Mouse (Mus musculus): ENCODE data around the gene Rab15. TPM values are rescaled to one million over a fixed set of nuclear protein-coding genes. Genes with fewer than 3 reads are reported as not detected.
A peak's percentile ranks its signal among the peaks of the same experiment; 100 is the strongest.

Gene Rab15
- polyA plus RNA-seq, 1 experiment from 2014 or later, result 18.7 TPM

DNA sequence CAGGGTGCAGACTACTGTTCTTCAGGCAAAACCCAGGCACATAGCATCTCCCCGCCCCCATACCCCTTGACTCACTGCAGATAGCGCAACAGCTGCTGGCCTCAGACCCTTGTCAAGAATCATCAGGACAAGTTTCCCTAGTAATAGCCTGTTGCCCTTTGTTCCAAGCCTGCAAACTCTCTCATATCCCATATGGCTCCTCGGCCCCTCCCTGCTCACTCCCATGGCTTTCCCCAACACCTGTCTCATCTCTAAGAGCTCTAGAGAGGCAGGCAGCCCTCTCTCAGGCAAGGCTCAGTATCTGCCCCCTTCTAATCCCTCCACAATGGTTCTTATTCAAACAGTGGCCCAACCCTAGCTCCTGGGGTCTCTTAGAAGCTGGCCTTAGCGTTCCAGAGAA is 2.1 kb downstream of the Rab15 start:
- peak; percentile 43 for ATAC-seq
- Histone ChIP-seq H3K36me3 (ENCODE audit: control insufficient read depth, insufficient read depth, low read length) (no peaks in the 10 kb centered on the region), H3K4me1 (ENCODE audit: control insufficient read depth, insufficient read depth, low read length) (peaks cover 35% of the 10 kb centered on the region), H3K4me3 (ENCODE audit: low read length) (peak overlapping the region; percentile 71; the same call in 1 of the 2 replicates), H3K9me3 (ENCODE audit: control insufficient read depth, low read length) (no peaks in the 10 kb centered on the region), H3K4me2 (ENCODE audit: low read depth, low read length) (peak overlapping the region; percentile 98; the same call in 1 of the 2 replicates), H3K27me3 (replicated peaks; ENCODE audit: control insufficient read depth, insufficient read depth, low read length) (no peaks in the 10 kb centered on the region), H3K9ac (ENCODE audit: low read depth, low read length) (peak overlapping the region; percentile 85), H3K27ac (ENCODE audit: low read length) (peak overlapping the region; percentile 15)
- 38% methylated on average over 4 of the region's 4 CpGs for WGBS

DNA sequence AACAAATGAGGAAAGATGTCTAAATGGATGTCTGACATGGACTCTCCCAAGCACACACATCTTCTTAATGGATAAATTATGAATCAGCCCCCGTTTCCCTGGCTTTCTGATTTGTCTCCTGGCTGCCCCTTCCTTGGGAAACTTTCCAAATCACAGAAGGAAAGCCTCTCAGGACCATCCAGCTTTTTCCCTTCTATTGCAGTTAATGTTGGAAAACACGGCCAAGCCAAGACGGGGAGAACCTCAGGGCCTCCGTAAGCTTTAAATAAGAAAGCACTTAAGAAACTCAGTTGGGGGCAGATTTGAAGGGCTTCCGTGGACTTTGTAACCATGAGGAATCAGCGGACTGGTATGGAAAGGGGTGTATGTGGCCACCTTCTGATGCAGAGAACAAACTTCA is 2.9 kb downstream of the Rab15 start:
- peak overlapping the region; percentile 15; the same call in 1 of the 2 replicates for H3K27ac ChIP-seq (ENCODE audit: low read length)
- ATAC-seq, result no peak
- no peaks in the 10 kb centered on the region for H3K27me3 ChIP-seq (replicated peaks; ENCODE audit: control insufficient read depth, insufficient read depth, low read length)
- H3K4me1 ChIP-seq (ENCODE audit: control insufficient read depth, insufficient read depth, low read length), result peaks cover 35% of the 10 kb centered on the region
- no peak overlapping the region for H3K9ac ChIP-seq (ENCODE audit: low read depth, low read length)
- WGBS, result 56% methylated on average over 6 of the region's 6 CpGs
- H3K36me3 ChIP-seq (ENCODE audit: control insufficient read depth, insufficient read depth, low read length), result no peaks in the 10 kb centered on the region
- H3K9me3 ChIP-seq (ENCODE audit: control insufficient read depth, low read length), result no peaks in the 10 kb centered on the region
- H3K4me3 ChIP-seq (ENCODE audit: low read length), result no peak overlapping the region
- peak overlapping the region; percentile 98; the same call in 1 of the 2 replicates for H3K4me2 ChIP-seq (ENCODE audit: low read depth, low read length)

DNA sequence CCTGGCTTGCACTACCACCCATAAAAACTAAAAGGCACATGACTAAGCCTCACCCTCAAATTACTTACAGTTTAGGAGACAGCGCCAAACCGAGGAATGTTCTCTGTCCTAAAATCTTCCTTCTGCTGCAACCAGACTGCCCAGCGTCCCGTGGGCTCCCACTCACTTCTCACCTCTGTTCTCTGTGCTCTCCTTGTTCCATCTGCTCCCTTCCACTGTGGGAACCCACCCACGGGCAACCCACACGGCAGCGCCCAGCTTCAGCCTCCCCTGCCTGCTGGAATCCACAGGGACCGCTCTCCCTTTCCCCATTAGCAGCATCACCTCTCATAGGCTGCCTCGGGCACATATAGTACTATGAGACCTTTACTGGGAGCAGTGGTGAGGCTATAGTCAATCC is 3.8 kb downstream of the Rab15 start:
- 75% methylated on average over 9 of the region's 9 CpGs for WGBS
- no peak for ATAC-seq
- H3K4me2 ChIP-seq (ENCODE audit: low read depth, low read length), result no peak overlapping the region
- H3K36me3 ChIP-seq (ENCODE audit: control insufficient read depth, insufficient read depth, low read length), result no peaks in the 10 kb centered on the region
- no peaks in the 10 kb centered on the region for H3K27me3 ChIP-seq (replicated peaks; ENCODE audit: control insufficient read depth, insufficient read depth, low read length)
- no peak overlapping the region for H3K27ac ChIP-seq (ENCODE audit: low read length)
- H3K9ac ChIP-seq (ENCODE audit: low read depth, low read length), result no peak overlapping the region; the same call in 1 of the 2 replicates
- no peak overlapping the region for H3K4me3 ChIP-seq (ENCODE audit: low read length)
- peaks cover 35% of the 10 kb centered on the region for H3K4me1 ChIP-seq (ENCODE audit: control insufficient read depth, insufficient read depth, low read length)
- no peaks in the 10 kb centered on the region for H3K9me3 ChIP-seq (ENCODE audit: control insufficient read depth, low read length)

DNA sequence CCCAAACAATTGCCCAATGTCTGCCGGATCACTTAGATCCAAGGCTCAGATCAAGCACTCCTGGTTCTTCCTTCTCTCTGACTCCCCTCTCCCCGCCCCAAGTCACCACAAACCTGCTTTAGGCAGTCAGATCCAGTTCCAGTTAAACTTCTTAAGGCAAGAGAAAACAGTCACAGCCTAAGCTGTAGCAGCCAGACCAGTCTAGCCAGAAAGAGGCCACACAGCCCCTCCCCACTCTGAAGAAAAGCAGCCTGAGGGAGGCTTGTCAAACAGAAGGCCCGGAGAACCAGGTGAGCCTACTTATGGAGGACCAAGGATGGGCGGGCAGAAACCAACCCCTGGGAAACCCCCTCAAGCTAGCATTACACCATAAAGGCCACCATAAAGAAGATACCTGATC is 4.6 kb downstream of the Rab15 start:
- no peak overlapping the region; the same call in 1 of the 2 replicates for H3K9ac ChIP-seq (ENCODE audit: low read depth, low read length)
- no peaks in the 10 kb centered on the region for H3K27me3 ChIP-seq (replicated peaks; ENCODE audit: control insufficient read depth, insufficient read depth, low read length)
- ATAC-seq, result peak; percentile 42
- no peak overlapping the region for H3K4me2 ChIP-seq (ENCODE audit: low read depth, low read length)
- H3K27ac ChIP-seq (ENCODE audit: low read length), result 0 out of 2 replicates have a peak overlapping the region, but pooled peaks have one; percentile 25
- WGBS, result 44% methylated on average over 4 of the region's 4 CpGs
- H3K9me3 ChIP-seq (ENCODE audit: control insufficient read depth, low read length), result no peaks in the 10 kb centered on the region
- H3K4me1 ChIP-seq (ENCODE audit: control insufficient read depth, insufficient read depth, low read length), result peaks cover 35% of the 10 kb centered on the region
- no peaks in the 10 kb centered on the region for H3K36me3 ChIP-seq (ENCODE audit: control insufficient read depth, insufficient read depth, low read length)
- H3K4me3 ChIP-seq (ENCODE audit: low read length), result no peak overlapping the region

DNA sequence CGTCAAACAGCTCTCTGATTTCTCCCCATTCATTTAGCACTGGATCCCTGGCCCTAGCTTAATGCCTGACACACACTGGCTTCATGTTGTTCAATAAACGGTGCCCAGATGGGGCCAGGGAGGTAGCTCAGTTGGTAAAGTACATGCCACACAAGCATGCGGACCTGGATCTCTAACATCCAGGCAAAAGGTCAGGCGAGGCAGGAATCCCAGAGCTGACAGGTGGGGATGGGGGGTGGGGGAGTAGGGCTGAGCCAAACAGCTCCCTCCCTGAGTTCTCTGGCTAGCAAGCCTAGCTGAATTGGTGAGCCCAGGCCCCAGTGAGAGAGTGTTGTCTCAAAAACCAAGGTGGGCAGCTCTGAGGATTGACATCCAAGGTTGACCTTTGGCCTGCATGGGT is 5.5 kb downstream of the Rab15 start:
- Histone ChIP-seq H3K9me3 (ENCODE audit: control insufficient read depth, low read length) (no peaks in the 10 kb centered on the region), H3K27me3 (replicated peaks; ENCODE audit: control insufficient read depth, insufficient read depth, low read length) (no peaks in the 10 kb centered on the region), H3K4me1 (ENCODE audit: control insufficient read depth, insufficient read depth, low read length) (peaks cover 35% of the 10 kb centered on the region), H3K36me3 (ENCODE audit: control insufficient read depth, insufficient read depth, low read length) (no peaks in the 10 kb centered on the region), H3K9ac (ENCODE audit: low read depth, low read length) (no peak overlapping the region), H3K4me2 (ENCODE audit: low read depth, low read length) (no peak overlapping the region), H3K4me3 (ENCODE audit: low read length) (no peak overlapping the region), H3K27ac (ENCODE audit: low read length) (no peak overlapping the region)
- no peak for ATAC-seq
- WGBS, result 60% methylated on average over 4 of the region's 4 CpGs

DNA sequence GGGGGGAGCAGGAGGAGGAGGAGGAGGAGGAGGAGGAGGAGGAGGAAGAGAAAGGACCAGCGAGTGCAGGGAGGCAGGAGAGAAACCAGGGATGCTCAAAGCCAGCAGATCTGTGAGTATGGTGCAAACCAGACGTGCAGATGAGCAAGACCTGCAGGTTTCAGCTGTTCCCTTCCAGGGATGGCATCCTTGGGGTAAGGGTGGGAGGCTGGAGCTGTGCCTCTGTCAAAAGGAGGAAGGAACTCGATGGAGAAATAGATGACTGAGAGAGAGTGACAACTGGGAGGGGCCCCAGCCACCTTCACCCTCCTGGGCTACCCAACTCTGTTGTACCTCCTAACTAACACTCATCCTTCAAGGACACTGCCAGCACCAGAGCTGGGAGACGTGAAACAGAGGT is 6.0 kb downstream of the Rab15 start:
- Histone ChIP-seq H3K9me3 (ENCODE audit: control insufficient read depth, low read length) (no peaks in the 10 kb centered on the region), H3K36me3 (ENCODE audit: control insufficient read depth, insufficient read depth, low read length) (no peaks in the 10 kb centered on the region), H3K4me2 (ENCODE audit: low read depth, low read length) (no peak overlapping the region), H3K4me3 (ENCODE audit: low read length) (no peak overlapping the region), H3K9ac (ENCODE audit: low read depth, low read length) (no peak overlapping the region), H3K27me3 (replicated peaks; ENCODE audit: control insufficient read depth, insufficient read depth, low read length) (no peaks in the 10 kb centered on the region), H3K4me1 (ENCODE audit: control insufficient read depth, insufficient read depth, low read length) (peaks cover 32% of the 10 kb centered on the region), H3K27ac (ENCODE audit: low read length) (no peak overlapping the region)
- ATAC-seq, result no peak
- 56% methylated on average over 4 of the region's 4 CpGs for WGBS

DNA sequence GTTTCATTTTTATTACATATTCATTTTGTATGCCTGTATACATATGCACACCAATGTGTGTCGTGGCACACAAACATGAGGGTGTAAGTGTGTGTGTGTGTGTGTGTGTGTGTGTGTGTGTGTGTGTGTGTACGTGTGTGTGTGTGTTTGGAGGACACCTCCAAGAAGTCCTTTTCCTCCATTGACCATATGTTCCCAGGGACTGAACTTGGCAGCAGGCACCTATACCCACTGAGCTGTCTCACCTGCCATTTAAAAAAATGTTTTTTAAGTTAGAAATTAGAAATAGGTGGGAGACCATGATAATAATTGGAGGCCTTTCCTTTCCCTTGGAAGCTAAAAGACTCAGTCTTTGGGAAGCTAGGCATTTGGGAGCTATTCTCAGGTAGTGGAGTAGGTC is 8.6 kb downstream of the Rab15 start:
- Histone ChIP-seq H3K27me3 (replicated peaks; ENCODE audit: control insufficient read depth, insufficient read depth, low read length) (no peaks in the 10 kb centered on the region), H3K36me3 (ENCODE audit: control insufficient read depth, insufficient read depth, low read length) (no peaks in the 10 kb centered on the region), H3K9me3 (ENCODE audit: control insufficient read depth, low read length) (no peaks in the 10 kb centered on the region), H3K4me1 (ENCODE audit: control insufficient read depth, insufficient read depth, low read length) (peaks cover 12% of the 10 kb centered on the region; the same call in 1 of the 2 replicates), H3K4me3 (ENCODE audit: low read length) (no peak overlapping the region), H3K27ac (ENCODE audit: low read length) (no peak overlapping the region), H3K9ac (ENCODE audit: low read depth, low read length) (no peak overlapping the region), H3K4me2 (ENCODE audit: low read depth, low read length) (no peak overlapping the region)
- no peak for ATAC-seq
- 74% methylated on average over 2 of the region's 2 CpGs for WGBS

DNA sequence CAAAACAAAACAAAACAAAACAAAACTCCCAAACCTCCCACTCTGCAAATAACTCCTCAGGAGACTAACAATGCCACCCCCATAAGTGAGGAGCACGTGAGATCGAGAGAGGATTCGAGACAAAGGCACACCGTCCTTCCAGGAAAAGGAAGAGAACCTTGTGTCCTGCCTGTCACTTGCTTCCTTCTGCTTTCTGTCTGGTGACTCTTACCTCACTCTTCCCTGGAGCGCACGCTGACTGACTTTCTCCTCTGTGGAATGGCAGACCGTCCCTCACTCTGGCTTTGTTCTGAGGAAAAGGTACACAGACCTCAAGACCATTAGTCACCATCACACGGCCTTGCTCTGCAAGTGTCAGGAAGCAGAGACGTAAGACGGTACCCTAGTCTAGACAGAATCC is 9.2 kb downstream of the Rab15 start:
- Histone ChIP-seq H3K4me2 (ENCODE audit: low read depth, low read length) (no peak overlapping the region), H3K4me3 (ENCODE audit: low read length) (no peak overlapping the region), H3K27me3 (replicated peaks; ENCODE audit: control insufficient read depth, insufficient read depth, low read length) (no peaks in the 10 kb centered on the region), H3K27ac (ENCODE audit: low read length) (no peak overlapping the region), H3K36me3 (ENCODE audit: control insufficient read depth, insufficient read depth, low read length) (no peaks in the 10 kb centered on the region), H3K4me1 (ENCODE audit: control insufficient read depth, insufficient read depth, low read length) (peaks cover 7% of the 10 kb centered on the region; the same call in 1 of the 2 replicates), H3K9ac (ENCODE audit: low read depth, low read length) (no peak overlapping the region), H3K9me3 (ENCODE audit: control insufficient read depth, low read length) (no peaks in the 10 kb centered on the region)
- WGBS, result 62% methylated on average over 10 of the region's 10 CpGs
- ATAC-seq, result no peak

DNA sequence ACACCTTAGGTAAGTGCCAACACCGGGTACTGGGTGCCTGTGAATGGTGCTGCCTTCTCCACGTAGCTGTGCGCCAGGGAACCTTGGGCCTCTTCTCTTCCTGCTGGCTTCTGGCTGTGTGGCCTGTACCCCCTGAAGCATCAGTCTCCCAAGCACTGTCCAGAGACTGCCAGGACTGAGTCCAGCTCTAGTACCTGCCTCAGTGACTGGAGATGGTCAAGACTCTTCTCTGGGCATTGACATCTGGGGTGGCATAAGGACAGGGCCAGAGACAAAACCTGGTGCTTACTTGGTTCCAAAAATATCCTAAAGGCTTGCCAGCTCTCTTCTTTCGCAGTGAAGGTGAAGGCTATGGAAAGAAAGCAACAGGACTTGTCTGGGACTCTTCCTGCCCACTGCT is 11.7 kb downstream of the Rab15 start:
- H3K9ac ChIP-seq (ENCODE audit: low read depth, low read length), result no peak overlapping the region
- no peaks in the 10 kb centered on the region for H3K36me3 ChIP-seq (ENCODE audit: control insufficient read depth, insufficient read depth, low read length)
- no peak overlapping the region for H3K4me3 ChIP-seq (ENCODE audit: low read length)
- no peaks in the 10 kb centered on the region for H3K4me1 ChIP-seq (ENCODE audit: control insufficient read depth, insufficient read depth, low read length)
- H3K9me3 ChIP-seq (ENCODE audit: control insufficient read depth, low read length), result no peaks in the 10 kb centered on the region
- H3K4me2 ChIP-seq (ENCODE audit: low read depth, low read length), result no peak overlapping the region
- WGBS, result 89% methylated on average over 4 of the region's 4 CpGs
- H3K27me3 ChIP-seq (replicated peaks; ENCODE audit: control insufficient read depth, insufficient read depth, low read length), result no peaks in the 10 kb centered on the region
- no peak for ATAC-seq
- H3K27ac ChIP-seq (ENCODE audit: low read length), result no peak overlapping the region

DNA sequence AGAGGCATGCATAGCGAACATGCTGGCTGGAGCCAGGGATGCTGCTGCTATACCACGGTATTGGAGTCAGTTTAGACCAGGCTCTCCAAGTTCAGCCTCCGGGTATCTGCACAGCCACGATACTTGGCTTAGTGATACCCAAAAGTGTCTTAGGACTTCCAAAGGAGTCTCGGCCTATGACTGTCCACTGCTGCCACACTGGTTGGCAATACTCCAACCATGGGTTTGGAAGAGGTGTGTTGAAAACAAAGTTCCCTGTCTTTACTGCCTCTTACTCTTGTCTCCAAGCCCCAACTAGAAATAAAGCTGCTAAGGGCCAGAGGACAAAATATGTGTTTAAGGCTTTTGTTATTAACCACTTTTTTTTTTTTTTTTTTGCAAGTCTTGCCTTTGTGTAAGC is 12.2 kb downstream of the Rab15 start:
- Histone ChIP-seq H3K36me3 (ENCODE audit: control insufficient read depth, insufficient read depth, low read length) (no peaks in the 10 kb centered on the region), H3K4me1 (ENCODE audit: control insufficient read depth, insufficient read depth, low read length) (no peaks in the 10 kb centered on the region), H3K9ac (ENCODE audit: low read depth, low read length) (no peak overlapping the region), H3K27ac (ENCODE audit: low read length) (no peak overlapping the region), H3K27me3 (replicated peaks; ENCODE audit: control insufficient read depth, insufficient read depth, low read length) (no peaks in the 10 kb centered on the region), H3K4me2 (ENCODE audit: low read depth, low read length) (no peak overlapping the region), H3K4me3 (ENCODE audit: low read length) (no peak overlapping the region), H3K9me3 (ENCODE audit: control insufficient read depth, low read length) (no peaks in the 10 kb centered on the region)
- 92% methylated on average over 5 of the region's 5 CpGs for WGBS
- no peak for ATAC-seq

Data from intestine, embryonic 16.5 days (tissue).